Mouse (Mus musculus): ENCODE data around the gene Fam160b1. TPM values are rescaled to one million over a fixed set of nuclear protein-coding genes. Genes with fewer than 3 reads are reported as not detected.

The Fam160b1 gene
- polyA plus RNA-seq, 1 experiment from 2014 or later, result 14.5 TPM

DNA sequence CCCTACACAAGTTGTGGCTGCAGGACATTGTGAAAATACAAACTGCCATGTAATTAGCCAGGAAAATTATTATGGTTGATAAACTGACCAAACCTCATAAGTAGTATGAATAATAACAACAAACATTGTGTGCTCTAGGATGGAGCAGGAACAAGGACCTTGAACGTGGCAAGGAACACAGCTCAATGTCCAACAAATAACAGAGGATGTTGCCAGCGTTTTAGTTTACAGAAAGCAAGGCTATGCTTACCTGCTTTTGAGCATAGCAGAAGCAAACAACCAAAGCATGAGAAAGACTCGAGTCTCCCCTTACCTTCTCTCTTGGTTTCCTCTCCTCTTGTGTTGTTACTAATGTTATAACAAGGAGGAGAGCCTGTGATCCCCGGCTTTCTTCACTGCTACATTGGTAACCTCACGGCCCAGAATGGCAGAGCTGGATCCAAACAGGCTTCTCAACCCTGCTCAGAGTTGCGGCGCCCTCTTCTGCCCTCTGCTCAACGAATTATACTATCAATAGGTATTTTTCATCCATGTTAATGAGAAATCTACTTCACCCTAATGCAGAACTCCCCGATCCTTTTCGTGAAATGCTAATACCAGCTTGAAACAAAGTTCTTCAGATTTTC is 666 bp upstream of the Fam160b1 start:
- Histone ChIP-seq H3K27me3 (ENCODE audit: control insufficient read depth, insufficient read depth, low read length) (no peaks in the 10 kb centered on the region), H3K9me3 (ENCODE audit: control insufficient read depth, low read length) (no peaks in the 10 kb centered on the region), H3K4me2 (ENCODE audit: low read depth, low read length, severe bottlenecking) (peak overlapping the region; percentile 45), H3K4me1 (replicated peaks; ENCODE audit: control insufficient read depth, insufficient read depth, low read length) (peaks cover 13% of the 10 kb centered on the region), H3K36me3 (ENCODE audit: control insufficient read depth, insufficient read depth, low read length) (no peaks in the 10 kb centered on the region), H3K27ac (ENCODE audit: low read depth, low read length) (no peak overlapping the region), H3K4me3 (ENCODE audit: low read depth, low read length) (peak overlapping the region; percentile 98), H3K9ac (ENCODE audit: low read length) (peak overlapping the region; percentile 24; the same call in 1 of the 2 replicates)
- WGBS, result 47% methylated on average over 10 of the region's 10 CpGs
- DNase-seq (ENCODE audit: low spot score) (peak; percentile 54), ATAC-seq (replicated peaks; ENCODE audit: low FRiP score) (no peak)

DNA sequence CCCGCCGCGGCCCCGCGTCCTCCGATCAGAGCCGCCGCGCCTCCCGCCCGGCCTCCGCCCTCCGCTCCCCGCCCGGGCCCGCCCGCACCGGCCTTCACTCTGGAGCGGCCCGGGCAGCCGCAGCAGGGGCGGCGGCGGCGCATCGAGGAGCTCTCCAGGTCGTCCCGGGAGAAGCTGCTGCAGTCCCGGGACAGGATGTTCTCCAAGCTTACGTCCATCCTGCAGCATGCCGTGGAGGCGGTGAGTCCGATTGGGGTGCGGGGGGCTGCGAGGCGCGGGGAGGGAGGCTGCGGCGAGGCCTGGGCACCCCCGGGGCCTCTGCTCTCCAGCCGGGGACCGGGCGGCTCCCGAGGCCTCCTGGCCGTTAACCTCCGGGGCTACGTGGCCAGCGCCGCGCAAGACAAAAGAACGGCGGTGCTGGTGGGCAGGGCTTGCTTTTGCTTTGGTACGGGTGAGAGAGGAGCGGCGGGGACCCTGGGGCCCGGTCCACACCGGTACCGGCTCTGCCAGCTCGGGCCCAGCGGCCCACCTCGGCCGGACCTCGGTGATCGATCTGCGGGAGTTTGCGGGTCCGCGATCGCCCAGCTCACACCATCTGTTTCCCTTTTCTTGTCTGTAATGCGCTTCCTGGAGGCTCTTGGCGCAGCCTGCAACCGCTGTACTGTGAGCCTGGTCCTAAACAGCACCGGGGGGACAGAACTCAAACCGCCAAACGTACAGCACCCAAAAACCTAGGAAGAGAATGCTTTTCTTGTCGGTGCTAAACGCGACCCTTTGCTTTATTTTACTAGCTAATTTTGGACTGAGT is 855 bp downstream of the Fam160b1 start:
- ATAC-seq (replicated peaks; ENCODE audit: low FRiP score), result peak; percentile 78
- under 1% methylated on average over 64 of the region's 78 CpGs for WGBS

DNA sequence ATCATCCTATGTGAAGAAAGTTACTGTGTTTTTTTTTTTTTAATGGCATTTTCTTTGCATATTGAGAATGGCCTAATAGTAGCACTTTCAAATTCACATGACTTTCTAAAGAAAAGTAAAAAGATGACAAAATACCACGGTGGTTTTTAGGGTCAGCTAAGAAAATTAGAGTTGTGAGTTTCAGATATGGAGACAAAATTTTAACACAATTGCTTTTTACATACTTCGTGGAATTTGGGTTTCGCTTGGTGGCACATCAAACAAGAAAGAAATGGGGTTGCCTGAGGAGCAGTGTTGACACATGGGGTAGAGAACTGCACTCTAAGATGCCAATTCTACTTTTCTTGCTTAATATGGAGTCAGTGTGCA is 1.4 kb downstream of the Fam160b1 start:
- Histone ChIP-seq H3K36me3 (ENCODE audit: control insufficient read depth, insufficient read depth, low read length) (no peaks in the 10 kb centered on the region), H3K9ac (ENCODE audit: low read length) (peak overlapping the region; percentile 99), H3K4me2 (ENCODE audit: low read depth, low read length, severe bottlenecking) (peak overlapping the region; percentile 58), H3K9me3 (ENCODE audit: control insufficient read depth, low read length) (no peaks in the 10 kb centered on the region), H3K27ac (ENCODE audit: low read depth, low read length) (peak overlapping the region; percentile 90; the same call in 1 of the 2 replicates), H3K4me1 (replicated peaks; ENCODE audit: control insufficient read depth, insufficient read depth, low read length) (peaks cover 21% of the 10 kb centered on the region), H3K27me3 (ENCODE audit: control insufficient read depth, insufficient read depth, low read length) (no peaks in the 10 kb centered on the region), H3K4me3 (ENCODE audit: low read depth, low read length) (peak overlapping the region; percentile 98)
- ATAC-seq (replicated peaks; ENCODE audit: low FRiP score) (no peak), DNase-seq (ENCODE audit: low spot score) (no peak)
- 23% methylated on average over 3 of the region's 3 CpGs for WGBS

More for the DNA sequence above, 855 bp downstream of the Fam160b1 start:
- peak overlapping the region; percentile 98 for H3K4me3 ChIP-seq (ENCODE audit: low read depth, low read length)
- H3K27me3 ChIP-seq (ENCODE audit: control insufficient read depth, insufficient read depth, low read length), result no peaks in the 10 kb centered on the region
- peak overlapping the region; percentile 90 for H3K27ac ChIP-seq (ENCODE audit: low read depth, low read length)
- no peaks in the 10 kb centered on the region for H3K9me3 ChIP-seq (ENCODE audit: control insufficient read depth, low read length)
- H3K9ac ChIP-seq (ENCODE audit: low read length), result peak overlapping the region; percentile 99
- H3K36me3 ChIP-seq (ENCODE audit: control insufficient read depth, insufficient read depth, low read length), result no peaks in the 10 kb centered on the region
- DNase-seq (ENCODE audit: low spot score), result no peak
- H3K4me1 ChIP-seq (replicated peaks; ENCODE audit: control insufficient read depth, insufficient read depth, low read length), result peaks cover 20% of the 10 kb centered on the region
- H3K4me2 ChIP-seq (ENCODE audit: low read depth, low read length, severe bottlenecking), result peak overlapping the region; percentile 58

DNA sequence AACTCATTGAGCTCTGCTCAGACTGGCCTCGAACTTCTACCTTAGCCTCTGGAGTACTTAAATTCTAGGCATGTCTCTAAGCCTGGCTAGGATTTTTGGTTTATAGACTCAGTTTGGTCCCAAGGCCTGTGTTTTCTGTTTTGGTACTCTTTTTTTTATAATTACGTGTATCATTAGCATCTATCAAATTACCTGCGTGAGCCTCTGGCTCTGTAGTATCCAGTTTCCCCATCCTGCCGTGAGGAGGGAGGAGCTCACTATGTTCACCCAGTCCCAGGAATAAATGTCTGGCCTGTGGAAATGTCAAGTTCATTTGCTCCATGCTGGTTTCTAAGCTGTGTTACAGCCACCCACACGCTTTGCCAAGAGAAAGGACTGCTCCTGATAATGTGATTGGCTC is 2.1 kb downstream of the Fam160b1 start:
- 50% methylated on average over 5 of the region's 5 CpGs for WGBS
- no peak overlapping the region for H3K4me3 ChIP-seq (ENCODE audit: low read depth, low read length)
- peak overlapping the region; percentile 9 for H3K9ac ChIP-seq (ENCODE audit: low read length)
- ATAC-seq (replicated peaks; ENCODE audit: low FRiP score), result no peak
- H3K9me3 ChIP-seq (ENCODE audit: control insufficient read depth, low read length), result no peaks in the 10 kb centered on the region
- peaks cover 21% of the 10 kb centered on the region for H3K4me1 ChIP-seq (replicated peaks; ENCODE audit: control insufficient read depth, insufficient read depth, low read length)
- no peaks in the 10 kb centered on the region for H3K36me3 ChIP-seq (ENCODE audit: control insufficient read depth, insufficient read depth, low read length)
- H3K27me3 ChIP-seq (ENCODE audit: control insufficient read depth, insufficient read depth, low read length), result no peaks in the 10 kb centered on the region
- no peak overlapping the region for H3K27ac ChIP-seq (ENCODE audit: low read depth, low read length)
- peak; percentile 46 for DNase-seq (ENCODE audit: low spot score)
- H3K4me2 ChIP-seq (ENCODE audit: low read depth, low read length, severe bottlenecking), result peak overlapping the region; percentile 29

DNA sequence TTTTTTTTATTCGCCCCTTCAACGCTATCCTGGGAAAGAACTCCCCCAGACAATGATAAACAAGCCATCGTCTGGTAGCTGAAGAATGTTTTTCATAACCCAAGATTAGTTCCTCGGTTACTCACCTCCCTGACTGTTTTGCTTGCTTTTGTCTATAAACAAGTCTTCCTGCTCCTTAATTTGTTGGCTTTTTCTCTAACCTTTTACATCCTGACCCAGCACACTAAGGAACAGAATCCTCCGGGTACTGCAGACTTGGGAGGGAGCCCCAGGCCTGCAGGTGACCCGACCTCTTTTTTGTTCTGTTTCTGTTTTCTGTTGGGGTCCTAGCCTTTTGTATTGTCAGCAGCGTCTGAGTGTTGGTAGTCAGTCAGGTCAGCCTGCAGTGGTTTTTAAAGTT is 2.6 kb downstream of the Fam160b1 start:
- 35% methylated on average over 7 of the region's 7 CpGs for WGBS
- H3K4me1 ChIP-seq (replicated peaks; ENCODE audit: control insufficient read depth, insufficient read depth, low read length), result peaks cover 21% of the 10 kb centered on the region
- ATAC-seq (replicated peaks; ENCODE audit: low FRiP score), result no peak
- no peaks in the 10 kb centered on the region for H3K36me3 ChIP-seq (ENCODE audit: control insufficient read depth, insufficient read depth, low read length)
- H3K27me3 ChIP-seq (ENCODE audit: control insufficient read depth, insufficient read depth, low read length), result no peaks in the 10 kb centered on the region
- no peak overlapping the region for H3K27ac ChIP-seq (ENCODE audit: low read depth, low read length)
- no peak overlapping the region for H3K4me3 ChIP-seq (ENCODE audit: low read depth, low read length)
- peak overlapping the region; percentile 29; the same call in 1 of the 2 replicates for H3K4me2 ChIP-seq (ENCODE audit: low read depth, low read length, severe bottlenecking)
- H3K9me3 ChIP-seq (ENCODE audit: control insufficient read depth, low read length), result no peaks in the 10 kb centered on the region
- peak overlapping the region; percentile 9; the same call in 1 of the 2 replicates for H3K9ac ChIP-seq (ENCODE audit: low read length)
- DNase-seq (ENCODE audit: low spot score), result no peak

DNA sequence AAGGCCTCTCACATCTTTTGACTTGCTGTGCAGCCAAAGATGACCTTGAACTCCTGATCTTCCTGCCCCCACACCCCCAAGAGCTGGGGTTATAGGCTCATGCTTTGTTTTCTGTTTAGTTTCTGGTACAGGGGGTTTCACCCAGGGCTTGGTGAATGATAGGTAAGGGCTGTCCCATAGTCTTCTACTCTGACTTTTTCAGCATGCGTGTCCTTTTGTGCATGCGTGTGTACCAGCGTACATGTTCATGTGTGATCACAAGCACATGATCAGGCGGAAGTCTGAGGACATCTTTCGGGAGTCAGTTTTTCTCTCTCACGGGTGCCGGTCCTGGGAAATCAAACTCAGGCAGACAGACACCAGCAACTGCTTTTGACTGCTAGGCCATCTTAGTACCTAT is 3.1 kb downstream of the Fam160b1 start:
- Histone ChIP-seq H3K27ac (ENCODE audit: low read depth, low read length) (no peak overlapping the region), H3K9me3 (ENCODE audit: control insufficient read depth, low read length) (no peaks in the 10 kb centered on the region), H3K9ac (ENCODE audit: low read length) (no peak overlapping the region; the same call in 1 of the 2 replicates), H3K4me2 (ENCODE audit: low read depth, low read length, severe bottlenecking) (peak overlapping the region; percentile 29; the same call in 1 of the 2 replicates), H3K36me3 (ENCODE audit: control insufficient read depth, insufficient read depth, low read length) (no peaks in the 10 kb centered on the region; the same call in 1 of the 2 replicates), H3K4me3 (ENCODE audit: low read depth, low read length) (no peak overlapping the region), H3K4me1 (replicated peaks; ENCODE audit: control insufficient read depth, insufficient read depth, low read length) (peaks cover 24% of the 10 kb centered on the region), H3K27me3 (ENCODE audit: control insufficient read depth, insufficient read depth, low read length) (no peaks in the 10 kb centered on the region)
- no peak for ATAC-seq (replicated peaks; ENCODE audit: low FRiP score)
- 92% methylated on average over 7 of the region's 7 CpGs for WGBS
- no peak for DNase-seq (ENCODE audit: low spot score)

DNA sequence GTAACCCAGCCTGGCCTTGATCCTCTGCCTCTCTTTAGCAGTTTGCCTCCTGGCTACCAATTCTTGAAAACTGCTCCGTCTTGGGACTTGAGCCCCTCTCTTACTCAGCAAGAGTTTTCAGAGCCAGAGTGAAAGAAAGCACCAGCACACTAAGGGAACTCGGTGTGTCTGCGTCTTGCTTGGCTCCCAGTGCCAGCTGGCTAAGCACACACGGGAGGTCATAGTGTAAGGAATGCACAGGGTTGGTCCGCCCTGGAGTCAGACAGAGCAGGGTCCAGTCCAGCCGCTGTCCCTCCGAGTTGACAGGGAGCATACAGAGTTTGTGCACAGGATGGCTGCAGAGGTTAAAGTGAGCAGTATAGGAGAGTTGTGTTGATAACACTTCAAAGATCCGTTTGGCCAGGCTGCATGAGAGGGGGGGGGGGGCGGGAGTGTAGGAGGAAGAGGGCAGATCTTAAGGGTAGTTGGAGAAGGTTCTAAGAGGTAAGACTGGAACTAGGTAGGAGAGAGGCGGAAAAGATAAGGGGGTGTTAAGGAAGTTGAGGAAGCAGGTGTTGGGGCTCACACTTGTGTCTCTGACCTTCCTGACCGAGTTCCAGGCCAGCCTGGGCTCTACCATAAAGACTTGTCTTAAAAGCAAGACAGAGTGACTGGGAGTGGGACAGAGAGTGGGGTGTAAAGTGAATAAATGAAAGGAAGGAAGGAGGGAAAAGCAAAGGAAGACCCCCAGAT is 4.6 kb downstream of the Fam160b1 start:
- DNase-seq (ENCODE audit: low spot score) (peak; percentile 48), ATAC-seq (replicated peaks; ENCODE audit: low FRiP score) (no peak)
- Histone ChIP-seq H3K27me3 (ENCODE audit: control insufficient read depth, insufficient read depth, low read length) (no peaks in the 10 kb centered on the region), H3K9ac (ENCODE audit: low read length) (no peak overlapping the region), H3K4me2 (ENCODE audit: low read depth, low read length, severe bottlenecking) (no peak overlapping the region), H3K27ac (ENCODE audit: low read depth, low read length) (no peak overlapping the region), H3K9me3 (ENCODE audit: control insufficient read depth, low read length) (no peaks in the 10 kb centered on the region), H3K4me3 (ENCODE audit: low read depth, low read length) (no peak overlapping the region), H3K4me1 (replicated peaks; ENCODE audit: control insufficient read depth, insufficient read depth, low read length) (peaks cover 24% of the 10 kb centered on the region), H3K36me3 (ENCODE audit: control insufficient read depth, insufficient read depth, low read length) (no peaks in the 10 kb centered on the region; the same call in 1 of the 2 replicates)
- 44% methylated on average over 10 of the region's 11 CpGs for WGBS

DNA sequence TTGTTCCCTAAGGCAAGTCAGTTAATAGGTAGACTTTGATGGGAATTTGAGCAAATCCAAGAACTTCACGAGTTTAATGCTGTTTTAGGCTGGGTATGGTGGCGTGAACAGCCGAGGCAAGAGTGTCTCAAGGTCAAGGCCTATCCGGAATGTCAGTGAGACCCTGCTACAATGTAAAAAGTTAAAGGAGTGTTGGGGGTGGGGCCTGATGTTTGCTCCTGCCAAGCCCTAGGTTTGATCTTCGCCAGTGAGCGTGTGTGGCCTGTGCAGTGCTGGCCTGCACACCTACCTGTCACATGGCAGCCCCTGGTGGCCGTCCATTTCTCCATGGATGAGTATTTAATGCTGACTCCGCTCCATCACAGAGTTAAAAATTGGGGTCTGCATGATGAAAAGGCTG is 5.5 kb downstream of the Fam160b1 start:
- DNase-seq (ENCODE audit: low spot score) (peak; percentile 42), ATAC-seq (replicated peaks; ENCODE audit: low FRiP score) (no peak)
- no peak overlapping the region for H3K4me3 ChIP-seq (ENCODE audit: low read depth, low read length)
- no peaks in the 10 kb centered on the region for H3K27me3 ChIP-seq (ENCODE audit: control insufficient read depth, insufficient read depth, low read length)
- no peak overlapping the region for H3K27ac ChIP-seq (ENCODE audit: low read depth, low read length)
- WGBS, result 65% methylated on average over 8 of the region's 8 CpGs
- no peak overlapping the region for H3K9ac ChIP-seq (ENCODE audit: low read length)
- H3K4me1 ChIP-seq (replicated peaks; ENCODE audit: control insufficient read depth, insufficient read depth, low read length), result peaks cover 24% of the 10 kb centered on the region
- no peaks in the 10 kb centered on the region for H3K9me3 ChIP-seq (ENCODE audit: control insufficient read depth, low read length)
- no peaks in the 10 kb centered on the region; the same call in 1 of the 2 replicates for H3K36me3 ChIP-seq (ENCODE audit: control insufficient read depth, insufficient read depth, low read length)
- no peak overlapping the region for H3K4me2 ChIP-seq (ENCODE audit: low read depth, low read length, severe bottlenecking)
